Mouse (Mus musculus) intestine, postnatal 0 days (tissue): ENCODE results near the gene Pdzd3. TPM values are rescaled to one million over a fixed set of nuclear protein-coding genes. Genes with fewer than 3 reads are reported as not detected.

Experiments used
- ATAC-seq: fragments of 200-750 bp; cut with Nextera tagmentation; 2 replicates; pipeline ENCODE4 v1.8.0; 2017; ENCODE audit warnings: mild to moderate bottlenecking, moderate TSS enrichment, moderate library complexity
- H3K27ac ChIP-seq: fragments of 300-500 bp; sonication (generic); 2 replicates; pipeline ENCODE4 v1.5.1; 2014; ENCODE audit warnings: mild to moderate bottlenecking, low read depth, low read length, moderate library complexity
- H3K27me3 ChIP-seq: fragments of 300-500 bp; sonication (generic); replicated peaks from 2 replicates; pipeline ENCODE4 v1.6.1; 2014; ENCODE audit warnings: low read length, mixed read lengths; ENCODE audit not compliant: control insufficient read depth, insufficient read depth
- H3K36me3 ChIP-seq: fragments of 300-500 bp; sonication (generic); 2 replicates; pipeline ENCODE4 v1.6.1; 2014; ENCODE audit warnings: mild to moderate bottlenecking, moderate library complexity; ENCODE audit not compliant: control insufficient read depth, insufficient read depth
- H3K4me1 ChIP-seq: fragments of 300-500 bp; sonication (generic); replicated peaks from 2 replicates; pipeline ENCODE4 v1.6.1; 2014; ENCODE audit warnings: antibody characterized with exemption, low read length, mixed read lengths; ENCODE audit not compliant: control insufficient read depth, insufficient read depth
- H3K4me2 ChIP-seq: fragments of 300-500 bp; sonication (generic); replicated peaks from 2 replicates; pipeline ENCODE4 v1.6.1; 2014; ENCODE audit warnings: low read depth, mild to moderate bottlenecking, moderate library complexity
- H3K4me3 ChIP-seq: fragments of 300-500 bp; sonication (generic); 2 replicates; pipeline ENCODE4 v1.5.1; 2014; ENCODE audit warnings: low read depth, low read length
- H3K9ac ChIP-seq: fragments of 300-500 bp; sonication (generic); 2 replicates; pipeline ENCODE4 v1.6.1; 2014; ENCODE audit warnings: mild to moderate bottlenecking, low read depth, low read length
- H3K9me3 ChIP-seq: fragments of 300-500 bp; sonication (generic); 2 replicates; pipeline ENCODE4 v1.6.1; 2016; ENCODE audit warnings: mixed run types; ENCODE audit not compliant: control insufficient read depth
- CTCF ChIP-seq: sonication (generic); IDR thresholded peaks from 2 replicates; pipeline ENCODE4 v1.5.1; 2016; ENCODE audit warnings: low read depth, mild to moderate bottlenecking, control low read depth, antibody characterized with exemption, moderate library complexity
- WGBS: fragments of 180-500 bp; shearing (Covaris S2); extraction: QIAGEN DNeasy Blood & Tissue Kit; methylation state at CpG from one replicate; pipeline ENCODE4 v1.1.7; 2014; 5-methylcytosine and 5-hydroxymethylcytosine counted together
- polyA plus RNA-seq: library from polyadenylated mRNA; unstranded; fragments of >200 nt; fragmentation: Nextera tagmentation; extraction: Ambion mirVana; gene quantifications from 2 replicates; pipeline ENCODE4 v1.2.1, GENCODE M21; 2015

The Pdzd3 gene
- polyA plus RNA-seq, 1 experiment from 2014 or later: 37.0 TPM

- TF ChIP-seq CTCF: peak; percentile 85
- H3K36me3 ChIP-seq: no peaks in the 10 kb centered on the region; the same call in 1 of the 2 replicates
- H3K4me2 ChIP-seq: peak overlapping the region; percentile 90
- peak; percentile 83 for ATAC-seq
- no peaks in the 10 kb centered on the region for H3K4me1 ChIP-seq
- no peaks in the 10 kb centered on the region for H3K9me3 ChIP-seq
- peak overlapping the region; percentile 57 for H3K4me3 ChIP-seq
- H3K27ac ChIP-seq: peak overlapping the region; percentile 77
- H3K9ac ChIP-seq: peak overlapping the region; percentile 92
- no peaks in the 10 kb centered on the region for H3K27me3 ChIP-seq
- WGBS: 5% methylated on average over 28 of the region's 28 CpGs
Measured at GRCm38 (mm10) chr9:44268027-44268360, 16.7 kb upstream of the Pdzd3 start.

- no peak for ATAC-seq
- peak overlapping the region; percentile 77 for H3K27ac ChIP-seq
- H3K4me1 ChIP-seq: no peaks in the 10 kb centered on the region
- H3K4me2 ChIP-seq: peak overlapping the region; percentile 90
- no peaks in the 10 kb centered on the region for H3K27me3 ChIP-seq
- peak overlapping the region; percentile 92 for H3K9ac ChIP-seq
- WGBS: 12% methylated on average over 22 of the region's 23 CpGs
- no peaks in the 10 kb centered on the region for H3K9me3 ChIP-seq
- H3K4me3 ChIP-seq: peak overlapping the region; percentile 57
- peaks cover under 1% of the 10 kb centered on the region; the same call in 1 of the 2 replicates for H3K36me3 ChIP-seq
- peak; percentile 39; the same call in 1 of the 2 replicates for TF ChIP-seq CTCF
Measured at GRCm38 (mm10) chr9:44267319-44268026, 16.2 kb upstream of the Pdzd3 start.

GRCm38 (mm10) chr9:44266478-44267226, 15.4 kb upstream of the Pdzd3 start:
- Histone ChIP-seq H3K27me3 (no peaks in the 10 kb centered on the region), H3K9ac (no peak overlapping the region), H3K4me2 (0 out of 2 replicates have a peak overlapping the region, but pooled peaks have one; percentile 90), H3K4me3 (no peak overlapping the region), H3K4me1 (no peaks in the 10 kb centered on the region), H3K9me3 (no peaks in the 10 kb centered on the region), H3K27ac (no peak overlapping the region), H3K36me3 (peaks cover 8% of the 10 kb centered on the region; the same call in 1 of the 2 replicates)
- no peak for ATAC-seq
- TF ChIP-seq CTCF: no peak
- 75% methylated on average over 8 of the region's 8 CpGs for WGBS

- H3K9me3 ChIP-seq: no peaks in the 10 kb centered on the region
- ATAC-seq: no peak
- WGBS: 69% methylated on average over 14 of the region's 14 CpGs
- peaks cover 8% of the 10 kb centered on the region; the same call in 1 of the 2 replicates for H3K36me3 ChIP-seq
- no peak overlapping the region for H3K4me2 ChIP-seq
- H3K4me1 ChIP-seq: no peaks in the 10 kb centered on the region
- no peak overlapping the region for H3K4me3 ChIP-seq
- H3K27me3 ChIP-seq: no peaks in the 10 kb centered on the region
- no peak overlapping the region for H3K9ac ChIP-seq
- H3K27ac ChIP-seq: no peak overlapping the region
- no peak for TF ChIP-seq CTCF
Measured at GRCm38 (mm10) chr9:44261388-44261787, 10.1 kb upstream of the Pdzd3 start.

- ATAC-seq: no peak
- Histone ChIP-seq H3K4me3 (no peak overlapping the region), H3K27me3 (no peaks in the 10 kb centered on the region), H3K9me3 (no peaks in the 10 kb centered on the region), H3K36me3 (peaks cover 8% of the 10 kb centered on the region; the same call in 1 of the 2 replicates), H3K4me1 (no peaks in the 10 kb centered on the region), H3K27ac (no peak overlapping the region), H3K9ac (no peak overlapping the region), H3K4me2 (no peak overlapping the region)
- no peak for TF ChIP-seq CTCF
- WGBS: 81% methylated on average over 10 of the region's 10 CpGs
Measured at GRCm38 (mm10) chr9:44259014-44259413, 7.7 kb upstream of the Pdzd3 start.

- WGBS: 81% methylated on average over 8 of the region's 8 CpGs
- Histone ChIP-seq H3K4me2 (no peak overlapping the region), H3K27ac (no peak overlapping the region), H3K36me3 (no peaks in the 10 kb centered on the region), H3K4me1 (no peaks in the 10 kb centered on the region), H3K9ac (no peak overlapping the region), H3K4me3 (no peak overlapping the region), H3K27me3 (no peaks in the 10 kb centered on the region), H3K9me3 (no peaks in the 10 kb centered on the region)
- no peak for TF ChIP-seq CTCF
- no peak for ATAC-seq
Measured at GRCm38 (mm10) chr9:44256213-44256612, 4.9 kb upstream of the Pdzd3 start.
